Mouse (Mus musculus): ENCODE data around the gene Tmcc3. TPM values are rescaled to one million over a fixed set of nuclear protein-coding genes. Genes with fewer than 3 reads are reported as not detected.
"Not testable (repeated sequence)": the region's sequence is repeated elsewhere in the genome, so short reads cannot be mapped to it uniquely, and the experiment has no call there.

Gene Tmcc3
- total and polyA plus RNA-seq, 3 experiments, result 11.3 to 30.1 (median 23.1) TPM

DNA sequence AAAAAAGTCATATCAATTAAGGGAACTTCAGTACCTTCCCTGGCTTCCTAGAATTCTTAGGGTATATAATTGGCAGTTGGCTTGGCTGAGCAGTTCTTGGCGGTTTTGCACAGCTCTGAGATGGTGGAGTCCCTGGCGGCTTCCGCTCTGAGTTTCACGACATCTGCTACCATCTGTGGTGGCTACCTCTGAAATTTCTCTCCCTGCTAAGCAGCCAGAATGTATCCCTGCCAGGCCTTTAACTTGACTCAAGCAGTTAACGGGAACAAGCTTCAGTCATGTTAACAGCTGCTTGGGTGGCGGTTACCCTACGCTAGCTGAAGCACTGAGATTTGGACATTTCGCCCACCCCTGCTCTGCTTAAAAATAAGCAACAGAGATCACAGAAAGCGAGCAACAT is 284.0 kb downstream of the Tmcc3 start:
- no peak for DNase-seq (ENCODE audit: extremely low read depth)
- Histone ChIP-seq H3K9me3 (replicated peaks; ENCODE audit: low read length) (peaks cover 3% of the 10 kb centered on the region), H3K27me3 (replicated peaks) (no peaks in the 10 kb centered on the region), H3K4me2 (ENCODE audit: insufficient read depth, low read depth, poor library complexity, severe bottlenecking) (no peak overlapping the region), H3K79me2 (replicated peaks; ENCODE audit: control insufficient read depth, extremely low read depth, insufficient read depth, poor library complexity, severe bottlenecking) (no peaks in the 10 kb centered on the region), H3K4me3 (replicated peaks in 1 of 3; ENCODE audit: low read depth in 2 of 3, low read length in 2 of 3, poor library complexity in 1 of 3) (no peak overlapping the region), H3K9ac (ENCODE audit: insufficient read depth, low read depth) (no peak overlapping the region), H3K27ac (ENCODE audit: insufficient read depth, low read depth) (no peak overlapping the region), H3K36me3 (replicated peaks in 1 of 2; ENCODE audit: control insufficient read depth in 1 of 2, insufficient read depth in 1 of 2, low read length in 1 of 2) (no peaks in the 10 kb centered on the region), H3K4me1 (ENCODE audit: control insufficient read depth in 1 of 2, insufficient read depth in 2 of 2) (peaks cover 3 to 13% of the 10 kb centered on the region in 2 experiments; a peak in 1 of 4 replicates)
- in situ Hi-C loops (cut with MboI; ENCODE audit: low pct_ligation_motif_present, low pct_unique_long_range_greater_than_20kb, low sequenced_read_pairs), result no loop called here
- TF ChIP-seq MYC (IDR thresholded peaks at IDR 0.05; ENCODE audit: low read depth, low read length) (no peak), RAD21 (IDR thresholded peaks at IDR 0.05; ENCODE audit: low read depth, low read length) (no peak)
- dilution Hi-C loops (cut with MboI; ENCODE audit: extremely low pct_ligation_motif_present, extremely low pct_unique_long_range_greater_than_20kb, low sequenced_read_pairs), result no loop called here

- H3K27ac ChIP-seq (ENCODE audit: insufficient read depth, low read depth); H3K4me2 ChIP-seq (ENCODE audit: insufficient read depth, low read depth, poor library complexity, severe bottlenecking); H3K9me3 ChIP-seq (replicated peaks; ENCODE audit: low read length); H3K9ac ChIP-seq (ENCODE audit: insufficient read depth, low read depth); H3K27me3 ChIP-seq (replicated peaks); H3K79me2 ChIP-seq (replicated peaks; ENCODE audit: control insufficient read depth, extremely low read depth, insufficient read depth, poor library complexity, severe bottlenecking); dilution Hi-C loops (cut with MboI; ENCODE audit: extremely low pct_ligation_motif_present, extremely low pct_unique_long_range_greater_than_20kb, low sequenced_read_pairs); H3K36me3 ChIP-seq (replicated peaks in 1 of 2; ENCODE audit: control insufficient read depth in 1 of 2, insufficient read depth in 1 of 2, low read length in 1 of 2); H3K4me3 ChIP-seq (replicated peaks in 1 of 3; ENCODE audit: low read depth in 2 of 3, low read length in 2 of 3, poor library complexity in 1 of 3); DNase-seq (ENCODE audit: extremely low read depth): not testable (repeated sequence)
- peaks cover 5 to 10% of the 10 kb centered on the region in 2 experiments; a peak in 3 of 4 replicates for H3K4me1 ChIP-seq (ENCODE audit: control insufficient read depth in 1 of 2, insufficient read depth in 2 of 2)
- in situ Hi-C loops (cut with MboI; ENCODE audit: low pct_ligation_motif_present, low pct_unique_long_range_greater_than_20kb, low sequenced_read_pairs), result loop anchor here (10.0 kb wide), 2 partner anchors 175 to 375 kb away; no protein-coding TSS in a partner anchor
Measured at GRCm38 (mm10) chr10:94599846-94600245, 288.1 kb downstream of the Tmcc3 start.

GRCm38 (mm10) chr10:94601034-94601433 is 289.3 kb downstream of the Tmcc3 start:
- in situ Hi-C loops (cut with MboI; ENCODE audit: low pct_ligation_motif_present, low pct_unique_long_range_greater_than_20kb, low sequenced_read_pairs) (loop anchor here (10.0 kb wide), 2 partner anchors 176 to 376 kb away; no protein-coding TSS in a partner anchor), dilution Hi-C loops (cut with MboI; ENCODE audit: extremely low pct_ligation_motif_present, extremely low pct_unique_long_range_greater_than_20kb, low sequenced_read_pairs) (no loop called here)
- H3K4me3 ChIP-seq (replicated peaks in 1 of 3; ENCODE audit: low read depth in 2 of 3, low read length in 2 of 3, poor library complexity in 1 of 3), result no peak overlapping the region
- H3K9ac ChIP-seq (ENCODE audit: insufficient read depth, low read depth), result no peak overlapping the region
- TF ChIP-seq EP300 (IDR thresholded peaks at IDR 0.05; ENCODE audit: low read length), result peak; percentile 22; the same call in 1 of the 2 replicates
- no peak for TF ChIP-seq POLR2A (IDR thresholded peaks at IDR 0.05; ENCODE audit: low read depth, low read length)
- TF ChIP-seq JUND (conservative IDR thresholded peaks at IDR 0.05; ENCODE audit: low read depth, low read length), result no peak
- TF ChIP-seq ELF1 (IDR thresholded peaks at IDR 0.05; ENCODE audit: low read depth, low read length), result 0 out of 2 replicates have a peak, but pooled peaks have one; percentile 29
- H3K9me3 ChIP-seq (replicated peaks; ENCODE audit: low read length), result peaks cover 7% of the 10 kb centered on the region
- peak; percentile 47 for DNase-seq (ENCODE audit: extremely low read depth)
- H3K79me2 ChIP-seq (replicated peaks; ENCODE audit: control insufficient read depth, extremely low read depth, insufficient read depth, poor library complexity, severe bottlenecking), result no peaks in the 10 kb centered on the region
- H3K4me1 ChIP-seq (ENCODE audit: control insufficient read depth in 1 of 2, insufficient read depth in 2 of 2), result peaks cover 16 to 22% of the 10 kb centered on the region in 2 experiments
- no peaks in the 10 kb centered on the region for H3K36me3 ChIP-seq (replicated peaks in 1 of 2; ENCODE audit: control insufficient read depth in 1 of 2, insufficient read depth in 1 of 2, low read length in 1 of 2)
- H3K27me3 ChIP-seq (replicated peaks), result no peaks in the 10 kb centered on the region
- H3K27ac ChIP-seq (ENCODE audit: insufficient read depth, low read depth), result no peak overlapping the region
- no peak overlapping the region for H3K4me2 ChIP-seq (ENCODE audit: insufficient read depth, low read depth, poor library complexity, severe bottlenecking)

DNA sequence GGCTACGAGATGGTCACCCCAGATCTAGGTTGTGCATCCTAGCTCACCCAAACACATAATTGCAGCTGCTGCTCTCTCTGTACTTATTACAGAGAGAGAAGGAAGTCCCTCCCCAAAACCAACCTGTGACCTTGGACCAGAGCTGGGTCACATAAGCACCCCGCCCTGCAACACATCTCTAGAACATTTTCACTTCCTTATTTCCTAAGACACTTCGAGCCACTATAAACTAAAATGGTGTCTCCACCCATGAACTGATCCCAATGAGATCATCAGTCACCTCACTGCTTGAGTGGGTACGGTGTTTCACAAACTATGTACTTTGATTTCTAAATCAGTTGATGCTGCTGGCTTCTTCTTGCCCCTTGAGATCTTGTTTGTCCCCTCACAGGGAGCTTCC is 293.7 kb downstream of the Tmcc3 start:
- DNase-seq (ENCODE audit: extremely low read depth), result peak; percentile 88
- Histone ChIP-seq H3K79me2 (replicated peaks; ENCODE audit: control insufficient read depth, extremely low read depth, insufficient read depth, poor library complexity, severe bottlenecking) (no peaks in the 10 kb centered on the region), H3K4me3 (replicated peaks in 1 of 3; ENCODE audit: low read depth in 2 of 3, low read length in 2 of 3, poor library complexity in 1 of 3) (peak overlapping the region in 1 of 3 experiments; percentile 2), H3K36me3 (replicated peaks in 1 of 2; ENCODE audit: control insufficient read depth in 1 of 2, insufficient read depth in 1 of 2, low read length in 1 of 2) (no peaks in the 10 kb centered on the region), H3K4me1 (ENCODE audit: control insufficient read depth in 1 of 2, insufficient read depth in 2 of 2) (peaks cover 14 to 48% of the 10 kb centered on the region in 2 experiments), H3K27ac (ENCODE audit: insufficient read depth, low read depth) (peak overlapping the region; percentile 18; the same call in 1 of the 2 replicates), H3K9ac (ENCODE audit: insufficient read depth, low read depth) (no peak overlapping the region), H3K9me3 (replicated peaks; ENCODE audit: low read length) (peaks cover 7% of the 10 kb centered on the region), H3K27me3 (replicated peaks) (no peaks in the 10 kb centered on the region), H3K4me2 (ENCODE audit: insufficient read depth, low read depth, poor library complexity, severe bottlenecking) (peak overlapping the region; percentile 75; the same call in 1 of the 2 replicates)
- in situ Hi-C loops (cut with MboI; ENCODE audit: low pct_ligation_motif_present, low pct_unique_long_range_greater_than_20kb, low sequenced_read_pairs), result loop anchor here (10.0 kb wide), 2 partner anchors 181 to 381 kb away; no protein-coding TSS in a partner anchor
- dilution Hi-C loops (cut with MboI; ENCODE audit: extremely low pct_ligation_motif_present, extremely low pct_unique_long_range_greater_than_20kb, low sequenced_read_pairs), result no loop called here
- TF ChIP-seq MAX (IDR thresholded peaks at IDR 0.05; ENCODE audit: low read length), result peak; percentile 27; the same call in 1 of the 2 replicates
- peak; percentile 89 for TF ChIP-seq EP300 (IDR thresholded peaks at IDR 0.05; ENCODE audit: low read length)
- peak; percentile 93 for TF ChIP-seq IRF4 (IDR thresholded peaks at IDR 0.05; ENCODE audit: low read depth, low read length)
- peak; percentile 81 for TF ChIP-seq JUN (IDR thresholded peaks at IDR 0.05; ENCODE audit: insufficient read depth, low read depth, low read length)
- TF ChIP-seq PAX5 (IDR thresholded peaks at IDR 0.05; ENCODE audit: low read length), result no peak
- peak; percentile 40 for TF ChIP-seq POLR2A (IDR thresholded peaks at IDR 0.05; ENCODE audit: low read depth, low read length)
- peak; percentile 19; the same call in 1 of the 2 replicates for TF ChIP-seq SMC3 (IDR thresholded peaks at IDR 0.05; ENCODE audit: low read depth, low read length)
- peak; percentile 78 for TF ChIP-seq MAZ (IDR thresholded peaks at IDR 0.05; ENCODE audit: low read depth, low read length)
- 0 out of 2 replicates have a peak, but pooled peaks have one; percentile 11 for TF ChIP-seq NRF1 (IDR thresholded peaks at IDR 0.05; ENCODE audit: low read depth, low read length)
- TF ChIP-seq ZC3H11A (IDR thresholded peaks at IDR 0.05; ENCODE audit: low read depth, low read length), result no peak
- TF ChIP-seq NELFE (IDR thresholded peaks at IDR 0.05; ENCODE audit: low read depth, low read length), result 0 out of 2 replicates have a peak, but pooled peaks have one; percentile 32
- TF ChIP-seq MEF2A (IDR thresholded peaks at IDR 0.05; ENCODE audit: borderline replicate concordance, low read depth, low read length), result peak; percentile 60; the same call in 1 of the 2 replicates
- 0 out of 2 replicates have a peak, but pooled peaks have one; percentile 13 for TF ChIP-seq MAFK (IDR thresholded peaks at IDR 0.05; ENCODE audit: insufficient replicate concordance, low read length)
- TF ChIP-seq ETS1 (conservative IDR thresholded peaks at IDR 0.05; ENCODE audit: low read depth, low read length), result peak; percentile 71
